Mouse (Mus musculus) lung, postnatal 10 days (tissue): ENCODE measurements around the gene Gstm2.
"Not testable (repeated sequence)": the region's sequence is repeated elsewhere in the genome, so short reads cannot be mapped to it uniquely, and the experiment has no call there.

Experiments
- DNase-seq: peaks from one replicate; pipeline ENCODE4 v3.0.0; 2021

The Gstm2 gene

GRCm38 (mm10) chr3:107995974-107996373 lies 9.7 kb upstream of the Gstm2 start:
- DNase-seq = not testable (repeated sequence)

GRCm38 (mm10) chr3:107985141-107985540 lies 1.1 kb downstream of the Gstm2 start:
- not testable (repeated sequence) for DNase-seq

DNA sequence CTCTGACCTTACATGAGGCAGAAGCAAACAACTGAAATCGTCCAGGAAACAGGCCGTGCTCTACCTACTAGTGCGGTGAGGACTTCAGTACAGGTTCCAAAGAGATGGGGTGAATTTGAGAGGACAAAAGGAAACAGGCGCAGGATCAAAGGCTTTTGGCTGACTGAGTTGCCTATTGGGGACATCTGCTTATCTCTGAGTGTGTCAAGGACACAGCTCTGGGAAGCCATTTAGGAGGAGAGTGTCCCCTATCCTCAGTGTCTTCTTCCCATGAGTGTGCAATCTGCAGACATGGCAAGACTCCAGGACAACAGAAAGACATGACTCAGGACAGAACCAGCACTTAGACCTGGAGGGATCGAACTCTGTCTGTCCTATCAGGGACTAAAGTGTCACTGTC lies 1.8 kb downstream of the Gstm2 start:
- DNase-seq = no peak

DNA sequence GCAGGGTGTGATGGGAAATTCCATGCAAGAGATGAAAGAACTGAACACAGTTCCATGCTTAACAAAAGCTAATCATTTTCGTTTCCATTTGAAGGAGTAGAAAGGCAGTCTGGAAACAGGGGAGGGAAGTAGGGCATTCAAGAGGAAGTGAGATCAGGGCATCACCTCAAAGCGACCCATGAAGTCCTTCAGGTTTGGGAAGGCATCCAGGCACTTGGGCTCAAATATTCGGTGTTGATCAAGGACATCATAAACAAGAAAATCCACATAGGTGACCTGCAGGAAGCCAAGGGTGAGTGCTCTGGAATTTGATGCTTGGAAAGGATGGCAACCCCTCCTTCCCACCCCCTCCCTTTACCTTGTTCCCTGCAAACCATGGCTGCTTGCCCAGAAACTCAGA lies 2.5 kb downstream of the Gstm2 start:
- DNase-seq = peak; percentile 19

GRCm38 (mm10) chr3:107982726-107983125 lies 3.5 kb downstream of the Gstm2 start:
- no peak for DNase-seq

DNA sequence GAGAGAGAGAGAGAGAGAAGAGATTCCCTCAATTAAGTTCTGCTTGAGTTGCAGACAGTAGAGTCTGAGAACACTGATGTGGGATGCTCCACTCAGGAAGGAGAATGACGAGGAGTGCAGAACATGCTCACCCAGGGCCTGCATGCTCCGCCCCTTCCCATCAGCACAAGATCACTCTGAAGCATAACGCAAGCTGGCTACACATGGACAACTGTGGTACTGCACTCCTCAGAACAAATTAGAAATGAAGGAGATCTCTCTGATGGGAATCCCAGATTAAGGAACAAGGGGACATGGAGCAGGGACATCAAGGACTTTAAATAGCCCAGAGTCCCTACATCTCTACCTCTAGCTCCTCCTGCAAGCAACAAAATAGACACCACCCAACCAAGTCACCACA lies 5.0 kb downstream of the Gstm2 start:
- DNase-seq = no peak

DNA sequence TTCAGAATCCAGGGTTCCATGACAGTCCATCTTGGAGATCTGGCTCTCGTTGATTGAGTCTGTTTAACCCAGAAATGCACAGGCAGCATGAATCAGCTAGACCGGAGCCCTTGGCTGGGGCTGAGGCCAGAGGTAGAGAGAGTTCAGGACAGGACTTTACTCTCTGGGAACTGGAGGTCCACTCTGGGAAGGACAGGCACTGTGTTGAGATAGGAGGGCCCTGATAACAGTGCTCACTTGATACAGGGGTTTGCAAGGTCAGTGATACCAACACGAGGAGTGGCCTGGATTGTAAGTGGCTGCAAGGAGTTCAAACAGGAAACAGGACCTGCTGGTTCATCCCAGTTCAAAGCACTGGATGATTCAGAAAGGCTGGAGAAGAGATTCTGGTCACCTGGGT lies 8.6 kb downstream of the Gstm2 start:
- no peak for DNase-seq

- no peak for DNase-seq
Observed at GRCm38 (mm10) chr3:107974237-107974636, 12.0 kb downstream of the Gstm2 start.

DNA sequence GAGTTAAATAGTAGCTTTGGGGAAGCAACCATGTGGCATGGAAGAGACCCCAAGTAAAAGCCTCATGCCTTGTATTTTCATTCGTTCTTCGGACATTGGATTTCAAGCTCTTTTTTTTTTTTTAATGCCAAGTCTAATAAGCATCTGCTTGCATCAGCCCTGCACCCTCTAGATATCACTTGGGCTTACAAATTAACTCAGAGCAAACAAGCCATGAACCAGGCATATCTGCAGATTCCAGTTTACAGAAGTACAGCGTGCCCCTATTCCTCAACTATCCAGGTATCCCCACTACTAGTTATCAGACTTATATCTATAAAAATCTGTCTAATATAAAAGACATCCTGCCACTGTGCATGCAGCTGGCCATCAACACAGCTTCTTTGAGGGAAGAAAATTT lies 14.2 kb downstream of the Gstm2 start:
- no peak for DNase-seq

DNA sequence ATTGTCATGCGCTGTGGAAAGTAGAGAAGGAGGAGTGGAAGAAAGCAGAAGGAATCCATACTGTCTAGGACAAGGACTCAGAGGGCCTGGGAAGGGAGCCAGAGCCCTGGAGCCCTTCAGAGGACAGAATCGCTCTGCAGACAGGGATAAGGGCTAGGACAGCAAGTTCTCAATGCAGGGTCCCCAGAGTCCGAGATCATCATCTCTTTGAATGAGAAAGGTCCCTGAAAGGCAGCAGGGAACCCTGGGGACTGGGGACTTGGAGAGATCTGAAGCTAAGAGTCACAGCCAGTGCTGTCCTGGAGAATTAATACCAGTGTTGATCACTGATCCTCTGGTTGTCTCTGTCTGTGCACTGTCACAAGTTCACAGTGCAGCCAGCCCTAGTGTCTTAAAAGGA lies 15.2 kb downstream of the Gstm2 start:
- DNase-seq = not testable (repeated sequence)

- no peak for DNase-seq
Observed at GRCm38 (mm10) chr3:107968724-107969395, 17.4 kb downstream of the Gstm2 start, which contains the start of gene Gstm3. Gstm3 (minus strand) TSS chr3:107969283.

DNA sequence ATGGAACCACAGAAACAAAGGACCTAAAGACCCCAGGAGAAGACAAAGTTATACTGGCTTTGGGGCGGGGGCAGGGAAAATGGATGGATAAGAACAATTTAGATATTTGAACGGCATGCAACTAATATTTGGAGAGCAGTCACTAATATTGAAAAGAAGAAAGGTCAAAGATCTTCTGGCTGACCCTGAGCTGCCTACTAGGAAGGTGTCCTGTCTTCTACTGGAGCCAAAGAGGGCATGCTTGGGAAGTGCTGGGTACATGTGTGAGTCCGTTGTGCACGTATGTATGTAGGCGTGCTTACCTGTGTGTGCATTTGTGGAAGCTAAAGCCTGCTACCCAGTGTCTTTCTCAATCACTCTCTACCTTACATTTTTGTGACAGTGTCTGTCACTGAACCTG lies 19.6 kb downstream of the Gstm2 start:
- DNase-seq = no peak

GRCm38 (mm10) chr3:107965592-107965991 lies 20.7 kb downstream of the Gstm2 start:
- DNase-seq = no peak

DNA sequence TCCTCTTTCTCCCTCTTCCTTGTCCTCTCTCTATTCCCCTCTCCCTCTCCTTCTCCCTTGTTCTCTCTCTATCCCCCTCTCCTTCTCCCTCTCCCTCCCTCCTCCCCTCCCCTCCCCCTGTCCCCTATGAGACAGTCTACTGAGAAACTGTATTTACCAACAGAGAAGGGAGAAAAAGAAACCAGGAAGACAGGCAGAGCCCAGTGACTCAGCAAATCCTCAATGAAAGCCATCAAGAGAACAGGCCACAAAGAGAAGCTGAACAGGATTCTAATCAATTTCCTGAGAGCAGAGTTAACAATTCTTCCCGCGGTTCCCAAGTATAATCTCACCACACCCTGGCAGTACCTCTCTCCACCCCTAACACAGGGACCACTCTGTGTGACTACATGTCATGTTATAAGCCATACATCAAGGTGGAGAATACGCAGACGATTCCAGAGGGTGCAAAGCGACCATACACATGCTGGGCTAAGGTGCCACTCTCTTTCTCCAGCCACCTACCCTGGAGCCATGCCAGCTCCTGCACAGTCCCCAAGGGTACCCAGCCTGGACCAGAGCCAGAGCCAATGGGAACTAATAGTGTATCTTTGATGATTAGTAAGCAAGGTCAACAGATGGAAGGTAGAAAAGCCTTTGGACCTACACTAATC lies 21.5 kb downstream of the Gstm2 start:
- DNase-seq = no peak

GRCm38 (mm10) chr3:107964026-107964425 lies 22.2 kb downstream of the Gstm2 start:
- no peak for DNase-seq

GRCm38 (mm10) chr3:107955260-107955659 lies 31.0 kb downstream of the Gstm2 start:
- not testable (repeated sequence) for DNase-seq

GRCm38 (mm10) chr3:107953906-107954305 lies 32.3 kb downstream of the Gstm2 start:
- no peak for DNase-seq

- DNase-seq = peak; percentile 88
Observed at GRCm38 (mm10) chr3:107953328-107953755, 32.9 kb downstream of the Gstm2 start.

- no peak for DNase-seq
Observed at GRCm38 (mm10) chr3:107950531-107950930, 35.7 kb downstream of the Gstm2 start.

DNA sequence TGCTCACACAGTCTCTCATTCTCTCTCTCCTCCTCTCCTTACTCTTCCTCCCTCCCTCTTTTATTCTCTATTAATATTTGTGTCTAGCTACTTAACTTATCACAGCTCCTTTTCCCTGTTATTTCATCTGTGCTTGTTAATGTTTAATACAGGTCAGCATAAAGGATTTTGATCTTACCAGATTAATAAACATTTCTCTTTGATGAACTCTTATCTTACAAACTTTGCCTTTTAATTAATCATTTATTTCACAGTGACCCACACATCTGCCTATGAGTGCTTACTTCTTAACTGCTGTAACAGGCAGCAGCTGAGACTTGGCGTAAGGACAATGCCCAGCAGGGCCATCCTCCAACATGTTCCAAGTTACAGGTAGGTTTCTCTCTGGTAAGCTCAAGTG lies 36.8 kb downstream of the Gstm2 start:
- not testable (repeated sequence) for DNase-seq

DNA sequence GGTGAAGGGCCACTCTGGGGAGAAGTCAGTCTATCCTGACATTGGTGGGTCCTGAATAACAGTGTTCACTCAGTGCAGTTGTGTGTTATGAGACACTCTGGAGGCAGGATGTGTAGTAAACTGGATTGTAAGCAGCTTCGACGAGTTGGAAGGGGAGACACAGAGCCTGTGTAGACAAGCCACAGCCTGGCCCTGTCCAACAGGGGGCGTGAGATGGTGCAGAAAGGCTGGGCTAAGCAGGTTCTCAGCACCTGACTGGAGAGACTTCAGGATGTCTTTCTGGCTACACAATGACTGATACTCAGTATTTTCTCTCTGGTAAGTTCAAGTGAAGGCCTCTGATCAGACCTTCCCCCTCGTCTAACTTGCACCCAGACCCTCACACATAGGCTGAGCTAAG lies 40.5 kb downstream of the Gstm2 start:
- DNase-seq = no peak

GRCm38 (mm10) chr3:107943239-107943990 lies 42.8 kb downstream of the Gstm2 start, which contains the start of gene Gstm6:
Gstm6 (minus strand) TSS chr3:107943749.
- DNase-seq = peak; percentile 73

- DNase-seq = no peak
Observed at GRCm38 (mm10) chr3:107941261-107941660, 45.0 kb downstream of the Gstm2 start.

DNA sequence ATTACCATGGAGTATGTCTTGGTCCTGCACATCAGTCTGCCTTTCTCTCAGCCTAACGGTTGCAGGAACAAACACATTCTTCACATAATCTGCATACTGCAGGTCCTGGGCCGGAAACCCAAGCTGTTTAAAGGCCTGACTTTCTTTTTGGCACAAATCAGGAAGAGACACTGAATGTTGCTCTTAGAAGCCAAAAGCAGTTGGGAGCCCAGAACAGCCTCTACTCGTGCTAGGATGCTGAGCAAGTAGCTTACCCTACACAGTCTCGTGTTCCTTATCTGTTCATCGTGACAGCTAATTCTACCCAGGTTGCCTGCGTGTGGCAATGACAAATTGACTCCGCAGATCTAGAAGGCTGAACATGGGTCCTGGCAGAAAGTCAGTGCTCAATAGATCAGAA lies 45.7 kb downstream of the Gstm2 start:
- DNase-seq = no peak
